14 mouse cellular contexts compared by ENCODE assay signal in the genomic region with DNA sequence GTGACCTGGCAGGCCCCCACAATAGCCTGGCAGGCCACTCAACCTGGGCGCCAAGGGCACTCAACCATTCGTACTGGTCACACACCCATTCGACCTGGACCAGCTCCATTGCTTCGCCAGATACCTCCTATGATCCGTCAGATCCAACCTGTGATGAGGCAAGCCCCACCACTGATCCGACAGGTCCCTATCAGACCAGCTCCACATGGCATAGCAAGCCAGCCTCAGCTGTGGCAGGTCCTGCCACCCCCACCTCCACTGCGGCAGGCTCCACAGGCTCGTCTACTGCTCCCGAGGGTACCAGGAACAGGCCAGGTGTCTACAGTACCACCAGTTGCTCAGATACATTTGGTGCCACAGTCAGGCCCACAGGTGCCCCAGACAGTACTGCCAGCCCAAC. TPM values are rescaled to one million over a fixed set of nuclear protein-coding genes. Genes with fewer than 3 reads are reported as not detected.
DNase-seq lines count a peak whose midpoint lies in the region; ATAC-seq and TF ChIP-seq lines count a peak whose summit lies in the region.
"Had no signal": no experiment of that assay in that cellular context is flagged by ENCODE, and none has a peak within 500 bp of the region (broad histone marks: within the 10 kb centered on the region; RNA-seq: fewer than 3 reads in every experiment).

No protein-coding gene starts in this region.

- H3K27ac ChIP-seq in liver, postnatal 0 days (ENCODE audit: low read depth): no peak overlapping the region
- no peak overlapping the region for H3K27ac ChIP-seq in forebrain, postnatal 0 days (ENCODE audit: low read depth, low read length)
- H3K27ac ChIP-seq in limb, embryonic 15.5 days: no peak overlapping the region
- H3K27ac ChIP-seq in neural tube, embryonic 14.5 days (ENCODE audit: low read depth, low read length): no peak overlapping the region
- no peak overlapping the region for H3K27ac ChIP-seq in heart, adult 2 months
- no peak overlapping the region for H3K27ac ChIP-seq in layer of hippocampus, adult 2 months
- H3K27ac ChIP-seq: intestine, embryonic 15.5 days had no signal

- TF ChIP-seq CTCF in liver, postnatal 0 days (IDR thresholded peaks at IDR 0.05; ENCODE audit: low read depth): no peak
- TF ChIP-seq CTCF in forebrain, postnatal 0 days (IDR thresholded peaks at IDR 0.05; ENCODE audit: low read depth): no peak
- no peak for TF ChIP-seq CTCF in heart, adult 2 months (IDR thresholded peaks at IDR 0.05)
- TF ChIP-seq CTCF in layer of hippocampus, adult 2 months (conservative IDR thresholded peaks at IDR 0.05): no peak

- no peak for TF ChIP-seq EP300 in liver, postnatal 0 days (IDR thresholded peaks at IDR 0.05; ENCODE audit: low read depth)
- TF ChIP-seq EP300 in heart, adult 2 months (IDR thresholded peaks at IDR 0.05; ENCODE audit: insufficient read depth, low read depth, low read length): no peak

- WGBS in liver, postnatal 0 days (ENCODE audit: insufficient replicate concordance): 86% methylated on average over 9 of the region's 9 CpGs
- WGBS in forebrain, postnatal 0 days: 88% methylated on average over 9 of the region's 9 CpGs
- 95% methylated on average over 9 of the region's 9 CpGs for WGBS in limb, embryonic 15.5 days
- 93% methylated on average over 9 of the region's 9 CpGs for WGBS in neural tube, embryonic 14.5 days
- WGBS in heart, adult 2 months: 88% methylated on average over 9 of the region's 9 CpGs

- no peak for TF ChIP-seq POLR2A in heart, adult 2 months (IDR thresholded peaks at IDR 0.05; ENCODE audit: insufficient read depth, low read depth, low read length)

- no peaks in the 10 kb centered on the region for H3K9me3 ChIP-seq in liver, postnatal 0 days (ENCODE audit: low read length)
- no peaks in the 10 kb centered on the region for H3K9me3 ChIP-seq in forebrain, postnatal 0 days (ENCODE audit: low read length)
- H3K9me3 ChIP-seq in limb, embryonic 15.5 days: 0 out of 2 replicates have a peak, but pooled peaks cover 4% of the 10 kb centered on the region
- peaks cover 3% of the 10 kb centered on the region; the same call in 1 of the 2 replicates for H3K9me3 ChIP-seq in neural tube, embryonic 14.5 days (ENCODE audit: control insufficient read depth, low read length)
- H3K9me3 ChIP-seq: intestine, embryonic 15.5 days had no signal

- ATAC-seq in liver, postnatal 0 days: no peak
- no peak for ATAC-seq in forebrain, postnatal 0 days
- no peak for ATAC-seq in limb, embryonic 15.5 days (ENCODE audit: insufficient number of reproducible peaks, low FRiP score, low TSS enrichment, low read depth)
- ATAC-seq in neural tube, embryonic 14.5 days (ENCODE audit: low read depth): no peak
- ATAC-seq in CD4-positive, CD25-positive, alpha-beta regulatory T cell, adult 4 months: no peak
- ATAC-seq: lung, postnatal 0 days had no signal

- peak; percentile 12 for DNase-seq in liver, postnatal 0 days
- DNase-seq in liver: no peak
- no peak for DNase-seq in forebrain, postnatal 0 days
- no peak for DNase-seq in heart, adult 2 months
- no peak for DNase-seq in layer of hippocampus, adult 2 months (ENCODE audit: low spot score in 2 of 2)
- DNase-seq: B cell, adult 2 months; right cerebral cortex, postnatal 14 days; thymus, adult 2 months had no signal

- H3K27me3 ChIP-seq in liver, postnatal 0 days (ENCODE audit: insufficient read depth, low read length): 0 out of 2 replicates have a peak, but pooled peaks cover 3% of the 10 kb centered on the region
- no peaks in the 10 kb centered on the region for H3K27me3 ChIP-seq in forebrain, postnatal 0 days (ENCODE audit: insufficient read depth, low read length)
- no peaks in the 10 kb centered on the region for H3K27me3 ChIP-seq in limb, embryonic 15.5 days
- H3K27me3 ChIP-seq in neural tube, embryonic 14.5 days (ENCODE audit: control insufficient read depth, insufficient read depth, low read length): no peaks in the 10 kb centered on the region
- peaks cover 1% of the 10 kb centered on the region; the same call in 1 of the 2 replicates for H3K27me3 ChIP-seq in heart, adult 2 months (ENCODE audit: control insufficient read depth, insufficient read depth, low read length)
- H3K27me3 ChIP-seq: intestine, embryonic 15.5 days had no signal

- no peak overlapping the region for H3K9ac ChIP-seq in liver, postnatal 0 days (replicated peaks)
- H3K9ac ChIP-seq in forebrain, postnatal 0 days: no peak overlapping the region
- no peak overlapping the region for H3K9ac ChIP-seq in limb, embryonic 15.5 days
- no peak overlapping the region for H3K9ac ChIP-seq in neural tube, embryonic 14.5 days (replicated peaks; ENCODE audit: low read depth, low read length)
- H3K9ac ChIP-seq in heart, adult 2 months (ENCODE audit: low read depth, low read length): no peak overlapping the region
- H3K9ac ChIP-seq: intestine, embryonic 15.5 days had no signal

- H3K4me2 ChIP-seq in liver, postnatal 0 days (ENCODE audit: low read depth, low read length): no peak overlapping the region
- H3K4me2 ChIP-seq in forebrain, postnatal 0 days (ENCODE audit: low read depth): 0 out of 2 replicates have a peak overlapping the region, but pooled peaks have one; percentile 49
- H3K4me2 ChIP-seq in limb, embryonic 15.5 days: peak overlapping the region; percentile 55; the same call in 1 of the 2 replicates
- H3K4me2 ChIP-seq in neural tube, embryonic 14.5 days (ENCODE audit: low read depth, low read length): peak overlapping the region; percentile 53; the same call in 1 of the 2 replicates
- H3K4me2 ChIP-seq: intestine, embryonic 15.5 days; liver, embryonic 11.5 days had no signal

- no peak overlapping the region for H3K4me3 ChIP-seq in liver, postnatal 0 days (ENCODE audit: low read depth, low read length)
- H3K4me3 ChIP-seq in forebrain, postnatal 0 days (ENCODE audit: low read depth, low read length): no peak overlapping the region; the same call in 1 of the 2 replicates
- no peak overlapping the region for H3K4me3 ChIP-seq in limb, embryonic 15.5 days
- H3K4me3 ChIP-seq in neural tube, embryonic 14.5 days (ENCODE audit: low read depth, low read length): peak overlapping the region; percentile 47; the same call in 1 of the 2 replicates
- H3K4me3 ChIP-seq in heart, adult 2 months: no peak overlapping the region
- no peak overlapping the region for H3K4me3 ChIP-seq in layer of hippocampus, adult 2 months
- H3K4me3 ChIP-seq: intestine, embryonic 15.5 days had no signal

- H3K36me3 ChIP-seq in liver, postnatal 0 days (replicated peaks; ENCODE audit: insufficient read depth, low read length): no peaks in the 10 kb centered on the region
- H3K36me3 ChIP-seq in forebrain, postnatal 0 days (ENCODE audit: insufficient read depth): no peaks in the 10 kb centered on the region
- 0 out of 2 replicates have a peak, but pooled peaks cover 3% of the 10 kb centered on the region for H3K36me3 ChIP-seq in limb, embryonic 15.5 days
- H3K36me3 ChIP-seq in neural tube, embryonic 14.5 days (ENCODE audit: control insufficient read depth, insufficient read depth, low read length): no peaks in the 10 kb centered on the region
- H3K36me3 ChIP-seq in heart, adult 2 months (ENCODE audit: control insufficient read depth, insufficient read depth, low read length): no peaks in the 10 kb centered on the region
- H3K36me3 ChIP-seq: intestine, embryonic 15.5 days had no signal

- H3K79me2 ChIP-seq in heart, adult 2 months (replicated peaks; ENCODE audit: control insufficient read depth, insufficient read depth, low read length): no peaks in the 10 kb centered on the region

- H3K4me1 ChIP-seq in liver, postnatal 0 days (ENCODE audit: insufficient read depth): no peaks in the 10 kb centered on the region
- no peaks in the 10 kb centered on the region for H3K4me1 ChIP-seq in forebrain, postnatal 0 days (ENCODE audit: insufficient read depth)
- 0 out of 2 replicates have a peak, but pooled peaks cover 2% of the 10 kb centered on the region for H3K4me1 ChIP-seq in limb, embryonic 15.5 days
- peaks cover 6% of the 10 kb centered on the region; the same call in 1 of the 2 replicates for H3K4me1 ChIP-seq in neural tube, embryonic 14.5 days (ENCODE audit: control insufficient read depth, insufficient read depth, low read length)
- H3K4me1 ChIP-seq in heart, adult 2 months (ENCODE audit: control insufficient read depth, insufficient read depth, low read length): no peaks in the 10 kb centered on the region
- H3K4me1 ChIP-seq: intestine, embryonic 15.5 days had no signal

- intact Hi-C loops in heart, adult 2 months (cut with DNase I): no loop called here

RNA-seq across cellular contexts. Expression of a gene that starts 1.7 kb away (rescaled TPM):
- 0.02 TPM in 1 of 2 replicates, not detected in the other for polyA plus RNA-seq in liver, postnatal 0 days (2015; fragmentation: Nextera tagmentation; extraction: Ambion mirVana)
- 8.7 and 21.4 TPM in 2 replicates for total RNA-seq in forebrain, postnatal 0 days (2014; rRNA removed)
- 4.1 and 8.6 TPM in 2 replicates for polyA plus RNA-seq in forebrain, postnatal 0 days (2015; fragmentation: Nextera tagmentation; extraction: Ambion mirVana)
- 5.1 and 10.0 TPM in 2 replicates for polyA plus RNA-seq in limb, embryonic 15.5 days (2015; fragmentation: Nextera tagmentation; extraction: Ambion mirVana)
- polyA plus RNA-seq in neural tube, embryonic 14.5 days (2014; fragmentation: Nextera tagmentation; extraction: Ambion mirVana): 13.6 and 16.6 TPM in 2 replicates
- not detected for polyA plus RNA-seq in CD4-positive, CD25-positive, alpha-beta regulatory T cell, adult 4 months (2017; shearing (Covaris generic))
- not detected for total RNA-seq in heart, adult 2 months (2021)
- 0.02 TPM in 1 of 2 replicates, not detected in the other for polyA plus RNA-seq in heart, adult 2 months (2012; rRNA removed)
- total RNA-seq in layer of hippocampus, adult 2 months (2021): 1 to 10 TPM; 1.2 to 1.3 TPM

RNA-seq across cellular contexts. Expression of a gene that starts 32.2 kb away (rescaled TPM):
- polyA plus RNA-seq in liver, postnatal 0 days (2015; fragmentation: Nextera tagmentation; extraction: Ambion mirVana): 2.2 and 2.7 TPM in 2 replicates
- total RNA-seq in forebrain, postnatal 0 days (2014; rRNA removed): 339 and 512 TPM in 2 replicates
- 540 and 638 TPM in 2 replicates for polyA plus RNA-seq in forebrain, postnatal 0 days (2015; fragmentation: Nextera tagmentation; extraction: Ambion mirVana)
- 122 and 165 TPM in 2 replicates for polyA plus RNA-seq in limb, embryonic 15.5 days (2015; fragmentation: Nextera tagmentation; extraction: Ambion mirVana)
- 394 and 457 TPM in 2 replicates for polyA plus RNA-seq in neural tube, embryonic 14.5 days (2014; fragmentation: Nextera tagmentation; extraction: Ambion mirVana)
- polyA plus RNA-seq in CD4-positive, CD25-positive, alpha-beta regulatory T cell, adult 4 months (2017; shearing (Covaris generic)): not detected
- 1 to 10 TPM; 4.4 to 5.3 TPM for total RNA-seq in heart, adult 2 months (2021)
- polyA plus RNA-seq in heart, adult 2 months (2012; rRNA removed): 4.5 and 4.7 TPM in 2 replicates
- total RNA-seq in layer of hippocampus, adult 2 months (2021): 100 to 1,000 TPM; 121 to 134 TPM

RNA-seq across cellular contexts. Expression of a gene that starts 41.4 kb away (rescaled TPM):
- polyA plus RNA-seq in liver, postnatal 0 days (2015; fragmentation: Nextera tagmentation; extraction: Ambion mirVana): 0.25 and 0.36 TPM in 2 replicates
- 31.2 and 39.7 TPM in 2 replicates for total RNA-seq in forebrain, postnatal 0 days (2014; rRNA removed)
- polyA plus RNA-seq in forebrain, postnatal 0 days (2015; fragmentation: Nextera tagmentation; extraction: Ambion mirVana): 19.8 and 23.6 TPM in 2 replicates
- polyA plus RNA-seq in limb, embryonic 15.5 days (2015; fragmentation: Nextera tagmentation; extraction: Ambion mirVana): 6.2 and 6.5 TPM in 2 replicates
- 17.5 and 19.0 TPM in 2 replicates for polyA plus RNA-seq in neural tube, embryonic 14.5 days (2014; fragmentation: Nextera tagmentation; extraction: Ambion mirVana)
- not detected for polyA plus RNA-seq in CD4-positive, CD25-positive, alpha-beta regulatory T cell, adult 4 months (2017; shearing (Covaris generic))
- under 1 TPM; 0.23 to 0.30 TPM for total RNA-seq in heart, adult 2 months (2021)
- polyA plus RNA-seq in heart, adult 2 months (2012; rRNA removed): 0.27 and 0.53 TPM in 2 replicates
- under 1 TPM; 0.76 to 0.84 TPM for total RNA-seq in layer of hippocampus, adult 2 months (2021)

Comparison
In these comparisons a context has a peak if more than half of its experiments do, and no peak if none do; other contexts are left out.
1. RNA of a gene that starts 32.2 kb away (polyA plus RNA-seq): 540 to 638 TPM in forebrain, postnatal 0 days, 394 to 457 TPM in neural tube, embryonic 14.5 days and 122 to 165 TPM in limb, embryonic 15.5 days; 4.5 to 4.7 TPM in heart, adult 2 months, 2.2 to 2.7 TPM in liver, postnatal 0 days and not detected in CD4-positive, CD25-positive, alpha-beta regulatory T cell, adult 4 months; every median in the first group is over 10 times any median in the second.